Mouse (Mus musculus) kidney, postnatal 10 days (tissue): ENCODE measurements around the gene Astn2.

Experiments
- DNase-seq: peaks from one replicate; pipeline ENCODE4 v3.0.0; 2021; ENCODE audit warnings: mixed read lengths

The Astn2 gene

DNA sequence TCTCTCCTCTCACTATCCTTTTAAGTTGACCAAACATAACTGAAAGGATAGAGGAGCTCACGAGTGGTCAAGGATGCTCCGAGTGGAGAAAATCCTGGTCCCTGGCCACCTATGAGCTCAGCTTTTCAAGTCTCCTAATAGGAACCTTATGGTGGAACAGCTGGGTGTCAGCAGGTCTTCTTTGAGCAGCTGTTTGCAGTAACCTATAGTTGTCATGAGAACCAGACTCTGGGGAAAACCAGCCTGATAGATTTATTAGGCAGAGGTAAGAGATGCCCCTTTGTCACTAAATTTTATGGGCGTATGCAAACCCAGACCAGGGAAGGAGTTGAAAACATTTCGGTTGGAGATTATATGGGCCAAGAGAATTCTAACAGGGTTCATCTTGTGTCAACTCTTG is 1013.4 kb downstream of the Astn2 start:
- peak; percentile 29 for DNase-seq

DNA sequence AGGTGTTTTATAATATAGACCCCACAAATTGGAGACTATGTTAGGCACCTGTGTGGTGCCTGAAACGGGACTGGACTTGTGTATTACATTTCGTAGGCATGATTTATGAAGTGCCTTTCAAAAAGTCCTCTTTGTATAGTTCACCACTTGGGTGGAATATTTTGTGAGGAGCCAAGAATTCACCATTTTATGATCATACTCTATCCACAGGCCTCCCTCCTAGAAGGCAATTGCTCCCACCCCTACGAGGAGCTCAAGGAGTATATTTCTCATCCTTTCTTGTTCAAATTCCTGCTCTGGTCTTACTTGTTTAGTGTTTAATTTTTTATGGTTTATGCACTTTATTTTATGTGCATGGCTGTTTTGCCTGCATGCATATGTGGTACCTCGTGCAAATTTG is 1021.3 kb downstream of the Astn2 start:
- no peak for DNase-seq

DNA sequence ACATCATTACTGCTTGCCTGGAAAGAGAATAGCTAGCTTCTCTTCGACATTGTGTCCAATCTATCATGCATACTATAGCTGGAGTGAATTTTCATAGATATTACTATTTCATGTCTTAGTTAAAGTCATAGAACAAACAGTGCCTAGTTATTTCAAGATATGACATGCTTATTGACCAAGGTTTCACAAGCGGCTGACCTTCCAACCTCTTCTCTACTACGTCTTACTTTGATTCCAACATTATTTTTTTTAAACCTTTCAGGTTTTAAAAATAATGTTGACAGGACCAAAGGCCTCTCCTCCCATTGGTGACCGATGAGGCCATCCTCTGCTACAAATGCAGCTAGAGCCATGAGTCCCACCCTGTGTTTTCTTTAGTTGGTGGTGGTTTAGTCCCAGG is 1025.0 kb downstream of the Astn2 start:
- no peak for DNase-seq

DNA sequence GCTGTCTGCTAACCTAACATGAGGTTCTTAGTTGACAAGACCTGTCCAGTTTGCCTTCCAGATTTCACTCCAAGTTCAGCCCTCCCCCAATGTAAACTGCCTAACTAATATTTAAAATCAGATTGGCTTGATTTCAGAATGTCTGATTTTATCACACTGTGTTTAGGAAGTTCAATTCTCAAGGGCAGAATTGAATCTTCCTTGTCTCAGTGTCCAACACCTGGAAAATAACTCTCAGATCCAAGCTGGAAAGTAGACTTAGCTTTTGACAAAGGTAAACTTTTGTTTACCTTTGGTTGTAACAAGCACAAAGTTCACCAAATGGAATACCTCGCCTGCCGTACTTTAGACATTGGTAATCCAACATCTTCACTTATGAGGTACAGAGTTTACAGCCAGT is 1027.8 kb downstream of the Astn2 start:
- no peak for DNase-seq

DNA sequence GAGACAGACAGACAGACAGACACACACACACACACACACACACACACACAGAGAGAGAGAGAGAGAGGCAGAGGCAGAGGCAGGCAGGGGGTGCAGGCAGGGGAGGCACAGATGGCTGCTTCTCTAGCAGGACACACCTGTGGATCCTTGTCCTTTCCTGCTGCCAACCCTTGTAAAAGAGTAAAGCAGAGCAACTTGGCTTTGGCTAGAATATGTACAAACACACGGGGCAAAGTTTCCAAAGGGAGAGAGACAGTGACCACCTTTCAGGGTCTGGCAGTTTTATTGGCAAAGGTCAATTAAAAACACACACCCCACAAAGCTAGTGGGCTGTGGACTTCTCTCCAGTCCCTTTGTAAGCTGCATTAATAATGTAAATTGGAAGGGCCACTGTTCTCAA is 1030.6 kb downstream of the Astn2 start:
- no peak for DNase-seq

GRCm38 (mm10) chr4:65372731-65373130 is 1031.7 kb downstream of the Astn2 start:
- DNase-seq: no peak

DNA sequence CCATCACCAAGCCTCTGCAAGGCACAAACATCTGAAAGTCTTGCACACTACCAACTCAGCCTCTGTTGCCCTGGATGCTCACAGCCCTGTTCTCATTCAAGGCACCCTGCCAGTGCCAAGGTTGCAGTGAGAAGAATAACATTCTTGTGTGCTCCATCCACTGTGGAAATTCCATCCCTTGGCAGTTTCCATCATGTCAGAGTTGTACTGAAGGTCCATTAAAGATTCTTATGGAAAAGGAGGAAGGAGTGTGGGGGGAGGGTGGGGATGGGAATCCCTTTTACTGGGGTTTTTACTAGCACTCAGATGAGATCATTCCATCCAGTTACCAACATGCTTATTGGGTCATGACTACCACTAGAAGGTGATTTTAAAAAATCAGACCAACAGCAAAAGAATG is 1037.3 kb downstream of the Astn2 start:
- DNase-seq: no peak

DNA sequence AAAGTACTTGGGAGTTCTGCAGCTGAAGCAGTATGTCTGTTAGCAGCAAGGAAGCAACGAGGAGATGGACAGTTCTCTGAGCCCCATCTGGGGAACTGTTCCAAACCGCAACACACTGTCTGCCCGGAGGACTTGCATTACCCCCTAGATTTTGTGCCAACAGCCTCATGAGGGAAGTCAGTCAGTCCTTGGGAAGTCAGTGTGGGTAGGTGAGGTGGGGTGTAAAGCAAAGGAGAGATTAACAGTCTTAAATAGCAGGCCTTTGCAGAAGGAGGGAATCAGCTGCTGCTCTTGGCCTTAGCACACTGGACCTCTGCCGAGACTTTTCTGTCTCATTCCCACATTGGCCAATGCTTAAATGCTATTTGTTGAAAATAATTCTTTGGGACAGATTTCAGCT is 1049.8 kb downstream of the Astn2 start:
- peak; percentile 18 for DNase-seq

- no peak for DNase-seq
Measured at GRCm38 (mm10) chr4:65350521-65350920, 1053.9 kb downstream of the Astn2 start.

- no peak for DNase-seq
Measured at GRCm38 (mm10) chr4:65341766-65342165, 1062.6 kb downstream of the Astn2 start.

DNA sequence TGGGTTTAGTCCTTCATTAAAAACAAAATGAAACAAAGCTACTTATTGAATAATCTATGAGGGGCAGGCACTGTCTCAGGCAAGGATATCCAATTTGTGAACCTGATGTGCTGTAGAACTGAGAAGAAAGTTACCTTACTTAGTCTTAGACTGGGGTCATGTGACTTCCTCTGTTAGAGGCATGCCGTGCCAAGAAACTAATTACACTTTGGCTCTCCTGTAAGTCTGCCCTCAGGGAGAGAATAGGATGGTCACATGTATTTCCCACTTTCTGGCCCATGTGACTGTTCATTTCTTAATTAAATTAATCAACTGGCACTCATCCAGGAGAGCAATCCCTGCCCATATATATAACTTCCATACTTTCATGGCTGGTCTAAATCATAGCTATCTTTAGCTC is 1070.7 kb downstream of the Astn2 start:
- no peak for DNase-seq
